Comparison of ENCODE assay signal across 7 mouse cellular contexts in genomic region chr8:107544651-107545174, GRCm38 (mm10). TPM values are rescaled to one million over a fixed set of nuclear protein-coding genes. Genes with fewer than 3 reads are reported as not detected.
DNase-seq lines count a peak whose midpoint lies in the region; ATAC-seq lines count a peak whose summit lies in the region.

No protein-coding gene starts in this region.

- H3K9ac ChIP-seq in midbrain, embryonic 14.5 days (replicated peaks; ENCODE audit: low read length): no peak overlapping the region
- H3K9ac ChIP-seq in midbrain, embryonic 13.5 days (replicated peaks): no peak overlapping the region
- peak overlapping the region; percentile 73 for H3K9ac ChIP-seq in embryonic facial prominence, embryonic 13.5 days
- no peak overlapping the region; the same call in 1 of the 2 replicates for H3K9ac ChIP-seq in heart, embryonic 15.5 days

- H3K9me3 ChIP-seq in midbrain, embryonic 14.5 days (ENCODE audit: control insufficient read depth, low read length): no peaks in the 10 kb centered on the region
- H3K9me3 ChIP-seq in midbrain, embryonic 13.5 days: no peaks in the 10 kb centered on the region
- H3K9me3 ChIP-seq in embryonic facial prominence, embryonic 13.5 days: no peaks in the 10 kb centered on the region
- H3K9me3 ChIP-seq in heart, embryonic 15.5 days (replicated peaks): no peaks in the 10 kb centered on the region

- WGBS in midbrain, embryonic 14.5 days: 80% methylated on average over 10 of the region's 10 CpGs
- WGBS in midbrain, embryonic 13.5 days: 76% methylated on average over 7 of the region's 10 CpGs
- 23% methylated on average over 10 of the region's 10 CpGs for WGBS in embryonic facial prominence, embryonic 13.5 days
- 48% methylated on average over 9 of the region's 10 CpGs for WGBS in heart, embryonic 15.5 days

- H3K4me2 ChIP-seq in midbrain, embryonic 14.5 days (ENCODE audit: low read length): no peak overlapping the region
- H3K4me2 ChIP-seq in midbrain, embryonic 13.5 days (replicated peaks): no peak overlapping the region
- peak overlapping the region; percentile 57 for H3K4me2 ChIP-seq in embryonic facial prominence, embryonic 13.5 days
- peak overlapping the region; percentile 22; the same call in 1 of the 2 replicates for H3K4me2 ChIP-seq in heart, embryonic 15.5 days

- no peaks in the 10 kb centered on the region for H3K27me3 ChIP-seq in midbrain, embryonic 14.5 days (ENCODE audit: control insufficient read depth, insufficient read depth, low read length)
- H3K27me3 ChIP-seq in midbrain, embryonic 13.5 days: no peaks in the 10 kb centered on the region
- H3K27me3 ChIP-seq in embryonic facial prominence, embryonic 13.5 days: no peaks in the 10 kb centered on the region
- no peaks in the 10 kb centered on the region for H3K27me3 ChIP-seq in heart, embryonic 15.5 days

- H3K36me3 ChIP-seq in midbrain, embryonic 14.5 days (ENCODE audit: control insufficient read depth, insufficient read depth, low read length): peaks cover 45% of the 10 kb centered on the region
- peaks cover 68% of the 10 kb centered on the region for H3K36me3 ChIP-seq in midbrain, embryonic 13.5 days
- peaks cover 48% of the 10 kb centered on the region for H3K36me3 ChIP-seq in embryonic facial prominence, embryonic 13.5 days
- peaks cover 3% of the 10 kb centered on the region; the same call in 1 of the 2 replicates for H3K36me3 ChIP-seq in heart, embryonic 15.5 days

- no peak for ATAC-seq in midbrain, embryonic 14.5 days (ENCODE audit: low FRiP score, low TSS enrichment)
- ATAC-seq in midbrain, embryonic 13.5 days: no peak
- peak; percentile 69 for ATAC-seq in embryonic facial prominence, embryonic 13.5 days (ENCODE audit: insufficient number of reproducible peaks, insufficient read depth, low FRiP score, low TSS enrichment, low read depth)
- peak; percentile 63 for ATAC-seq in heart, embryonic 15.5 days (replicated peaks; ENCODE audit: insufficient number of reproducible peaks, insufficient read depth, low FRiP score, low read depth)

- H3K4me3 ChIP-seq in midbrain, embryonic 14.5 days (replicated peaks; ENCODE audit: low read depth, low read length): no peak overlapping the region
- no peak overlapping the region for H3K4me3 ChIP-seq in midbrain, embryonic 13.5 days (replicated peaks)
- H3K4me3 ChIP-seq in embryonic facial prominence, embryonic 13.5 days: peak overlapping the region; percentile 43
- peak overlapping the region; percentile 7; the same call in 1 of the 2 replicates for H3K4me3 ChIP-seq in heart, embryonic 15.5 days

- H3K4me1 ChIP-seq in midbrain, embryonic 14.5 days (ENCODE audit: control insufficient read depth, insufficient read depth, low read length): no peaks in the 10 kb centered on the region
- no peaks in the 10 kb centered on the region for H3K4me1 ChIP-seq in midbrain, embryonic 13.5 days (replicated peaks)
- peaks cover 65% of the 10 kb centered on the region for H3K4me1 ChIP-seq in embryonic facial prominence, embryonic 13.5 days
- H3K4me1 ChIP-seq in heart, embryonic 15.5 days (replicated peaks): peaks cover 41% of the 10 kb centered on the region

- 0 out of 2 replicates have a peak overlapping the region, but pooled peaks have one; percentile 20 for H3K27ac ChIP-seq in midbrain, embryonic 14.5 days (replicated peaks; ENCODE audit: low read depth, low read length)
- H3K27ac ChIP-seq in midbrain, embryonic 13.5 days: no peak overlapping the region
- H3K27ac ChIP-seq in embryonic facial prominence, embryonic 13.5 days: peak overlapping the region; percentile 95
- H3K27ac ChIP-seq in heart, embryonic 15.5 days: peak overlapping the region; percentile 80

- DNase-seq in midbrain, embryonic 14.5 days: no peak
- DNase-seq in lung, postnatal 25 days (ENCODE audit: low spot score): peak; percentile 14
- no peak for DNase-seq in cerebellum, adult 8-10 months
- DNase-seq in adrenal gland, postnatal 10 days: no peak

RNA-seq across cellular contexts. Expression of gene Psmd7, which starts 43.6 kb away (rescaled TPM):
- 233 and 237 TPM in 2 replicates for polyA plus RNA-seq in midbrain, embryonic 14.5 days (2014; fragmentation: Nextera tagmentation; extraction: Ambion mirVana)
- 265 and 276 TPM in 2 replicates for polyA plus RNA-seq in midbrain, embryonic 13.5 days (2015; fragmentation: Nextera tagmentation; extraction: Ambion mirVana)
- polyA plus RNA-seq in embryonic facial prominence, embryonic 13.5 days (2015; fragmentation: Nextera tagmentation; extraction: Ambion mirVana): 325 and 349 TPM in 2 replicates
- 156 and 179 TPM in 2 replicates for polyA plus RNA-seq in heart, embryonic 15.5 days (2015; fragmentation: Nextera tagmentation; extraction: Ambion mirVana)
- 10 to 100 TPM; 83.7 to 86.5 TPM for total RNA-seq in adrenal gland, postnatal 10 days (2021)

Comparison
In these comparisons a context has a peak if more than half of its experiments do, and no peak if none do; other contexts are left out.
1. ATAC-seq: peak in embryonic facial prominence, embryonic 13.5 days (single experiment) and heart, embryonic 15.5 days (single experiment); none in midbrain, embryonic 14.5 days (single experiment) and midbrain, embryonic 13.5 days (single experiment).
2. H3K4me2 ChIP-seq: peak in embryonic facial prominence, embryonic 13.5 days (single experiment) and heart, embryonic 15.5 days (single experiment); none in midbrain, embryonic 14.5 days (single experiment) and midbrain, embryonic 13.5 days (single experiment).
3. H3K4me3 ChIP-seq: peak in embryonic facial prominence, embryonic 13.5 days (single experiment) and heart, embryonic 15.5 days (single experiment); none in midbrain, embryonic 14.5 days (single experiment) and midbrain, embryonic 13.5 days (single experiment).